24 mouse cellular contexts compared by ENCODE assay signal in genomic region chr11:117569566-117570101, GRCm38 (mm10).
DNase-seq lines count a peak whose midpoint lies in the region; ATAC-seq and TF ChIP-seq lines count a peak whose summit lies in the region.
"Had no signal": no experiment of that assay in that cellular context is flagged by ENCODE, and none has a peak within 500 bp of the region (broad histone marks: within the 10 kb centered on the region; RNA-seq: fewer than 3 reads in every experiment).

No protein-coding gene starts in this region.

- no peaks in the 10 kb centered on the region for H3K36me3 ChIP-seq in kidney, adult 2 months (ENCODE audit: control insufficient read depth, insufficient read depth, low read length)
- no peaks in the 10 kb centered on the region for H3K36me3 ChIP-seq in embryonic facial prominence, embryonic 10.5 days (replicated peaks)
- H3K36me3 ChIP-seq in stomach, embryonic 15.5 days = no peaks in the 10 kb centered on the region
- H3K36me3 ChIP-seq: G1E; hindbrain, embryonic 10.5 days; hindbrain, embryonic 15.5 days; intestine, embryonic 15.5 days; kidney, embryonic 15.5 days; liver, embryonic 12.5 days; midbrain, embryonic 15.5 days had no signal

- no peak overlapping the region for H3K4me3 ChIP-seq in gastrocnemius, adult 2 months
- no peak overlapping the region for H3K4me3 ChIP-seq in kidney, adult 2 months (ENCODE audit: insufficient read depth, low read depth, low read length)
- no peak overlapping the region for H3K4me3 ChIP-seq in embryonic facial prominence, embryonic 10.5 days
- no peak overlapping the region for H3K4me3 ChIP-seq in stomach, embryonic 15.5 days (replicated peaks)
- H3K4me3 ChIP-seq: forebrain, embryonic 13.5 days; hindbrain, embryonic 10.5 days; hindbrain, embryonic 15.5 days; intestine, embryonic 15.5 days; kidney, embryonic 15.5 days; liver, embryonic 12.5 days; midbrain, embryonic 15.5 days had no signal

- no peak for TF ChIP-seq POLR2A in kidney, adult 2 months (IDR thresholded peaks at IDR 0.05; ENCODE audit: low read depth, low read length)

- no peak for TF ChIP-seq CTCF in gastrocnemius, adult 2 months (IDR thresholded peaks at IDR 0.05)
- no peak for TF ChIP-seq CTCF in kidney, adult 2 months (conservative IDR thresholded peaks at IDR 0.05; ENCODE audit: insufficient read depth, insufficient read length, low read depth, low read length)

- no peaks in the 10 kb centered on the region for H3K4me1 ChIP-seq in kidney, adult 2 months (ENCODE audit: control insufficient read depth, insufficient read depth, low read length)
- H3K4me1 ChIP-seq in embryonic facial prominence, embryonic 10.5 days = peaks cover 42% of the 10 kb centered on the region
- peaks cover 22% of the 10 kb centered on the region for H3K4me1 ChIP-seq in stomach, embryonic 15.5 days
- H3K4me1 ChIP-seq: hindbrain, embryonic 15.5 days; liver, embryonic 12.5 days had no signal

- H3K27me3 ChIP-seq in kidney, adult 2 months (replicated peaks; ENCODE audit: control insufficient read depth, insufficient read depth, low read length) = no peaks in the 10 kb centered on the region
- no peaks in the 10 kb centered on the region for H3K27me3 ChIP-seq in embryonic facial prominence, embryonic 10.5 days (replicated peaks; ENCODE audit: low read depth, poor library complexity, severe bottlenecking)
- no peaks in the 10 kb centered on the region for H3K27me3 ChIP-seq in stomach, embryonic 15.5 days (replicated peaks)
- H3K27me3 ChIP-seq: forebrain, embryonic 13.5 days; hindbrain, embryonic 15.5 days; intestine, embryonic 15.5 days; kidney, embryonic 15.5 days; midbrain, embryonic 15.5 days had no signal

- 60% methylated on average over 8 of the region's 8 CpGs for WGBS in kidney, adult 2 months
- 83% methylated on average over 8 of the region's 8 CpGs for WGBS in embryonic facial prominence, embryonic 10.5 days
- WGBS in stomach, embryonic 15.5 days = 63% methylated on average over 8 of the region's 8 CpGs

- H3K4me2 ChIP-seq in stomach, embryonic 15.5 days = no peak overlapping the region
- H3K4me2 ChIP-seq: forebrain, embryonic 13.5 days; heart, embryonic 11.5 days; hindbrain, embryonic 15.5 days; kidney, embryonic 15.5 days; liver, embryonic 12.5 days; midbrain, embryonic 15.5 days had no signal

- peak overlapping the region; percentile 86 for H3K27ac ChIP-seq in gastrocnemius, adult 2 months
- H3K27ac ChIP-seq in kidney, adult 2 months (ENCODE audit: insufficient read depth, low read depth, low read length) = no peak overlapping the region
- peak overlapping the region; percentile 31; the same call in 1 of the 2 replicates for H3K27ac ChIP-seq in embryonic facial prominence, embryonic 10.5 days (replicated peaks)
- peak overlapping the region; percentile 62; the same call in 1 of the 2 replicates for H3K27ac ChIP-seq in stomach, embryonic 15.5 days
- H3K27ac ChIP-seq: forebrain, embryonic 13.5 days; hindbrain, embryonic 10.5 days; hindbrain, embryonic 15.5 days; kidney, embryonic 15.5 days; liver, embryonic 12.5 days; macrophage; midbrain, embryonic 15.5 days had no signal

- DNase-seq in gastrocnemius, adult 2 months = no peak
- no peak for DNase-seq in gastrocnemius, postnatal 25 days
- DNase-seq in kidney, adult 2 months = peak; percentile 10
- DNase-seq in kidney, postnatal 4 days = no peak
- no peak for DNase-seq in embryonic facial prominence, embryonic 10.5 days (ENCODE audit: low spot score)
- DNase-seq in embryo, embryonic 11 days = no peak
- DNase-seq: adrenal gland, postnatal 10 days; cerebellum, adult 9-11 months; left cerebral cortex, postnatal 4 days; liver, postnatal 0 days; right cerebral cortex, postnatal 25 days; thymus, postnatal 4 days had no signal

- intact Hi-C loops in gastrocnemius, adult 2 months (cut with DNase I) = loop anchor here (2.0 kb wide), 1 partner anchor 25 kb away; no protein-coding TSS in a partner anchor

- ATAC-seq in stomach, embryonic 15.5 days (ENCODE audit: insufficient read depth, low FRiP score, low read depth) = 0 out of 2 replicates have a peak, but pooled peaks have one; percentile 4
- ATAC-seq in inflammation-experienced regulatory T-cells, adult 6 months = no peak
- ATAC-seq: forebrain, embryonic 13.5 days; liver, embryonic 12.5 days; liver, postnatal 0 days; midbrain, embryonic 15.5 days had no signal

- no peak overlapping the region for H3K9ac ChIP-seq in stomach, embryonic 15.5 days
- H3K9ac ChIP-seq: forebrain, embryonic 13.5 days; hindbrain, embryonic 15.5 days; intestine, embryonic 15.5 days; kidney, embryonic 15.5 days; liver, embryonic 12.5 days; liver, postnatal 0 days; midbrain, embryonic 15.5 days had no signal

- H3K9me3 ChIP-seq in embryonic facial prominence, embryonic 10.5 days = no peaks in the 10 kb centered on the region; the same call in 1 of the 2 replicates
- no peaks in the 10 kb centered on the region for H3K9me3 ChIP-seq in stomach, embryonic 15.5 days
- H3K9me3 ChIP-seq: forebrain, embryonic 13.5 days; G1E; hindbrain, embryonic 15.5 days; intestine, embryonic 15.5 days; kidney, embryonic 15.5 days; liver, embryonic 12.5 days; midbrain, embryonic 15.5 days had no signal
